Mouse (Mus musculus) limb, embryonic 10.5 days (tissue): ENCODE results near the gene Rgsl1. TPM values are rescaled to one million over a fixed set of nuclear protein-coding genes. Genes with fewer than 3 reads are reported as not detected.

Experiments used
- DNase-seq: peaks from one replicate; pipeline ENCODE4 v3.0.0-alpha.2; 2017; ENCODE audit warnings: low spot score
- H3K27ac ChIP-seq: fragments of 300-500 bp; sonication (generic); 2 replicates; pipeline ENCODE4 v1.5.1; 2016; ENCODE audit warnings: mild to moderate bottlenecking
- H3K27me3 ChIP-seq: fragments of 300-500 bp; sonication (generic); 2 replicates; pipeline ENCODE4 v1.6.1; 2016; ENCODE audit warnings: low read depth, mild to moderate bottlenecking; ENCODE audit not compliant: poor library complexity, severe bottlenecking
- H3K36me3 ChIP-seq: fragments of 300-500 bp; sonication (generic); 2 replicates; pipeline ENCODE4 v1.6.1; 2016; ENCODE audit warnings: mild to moderate bottlenecking, moderate library complexity
- H3K4me1 ChIP-seq: fragments of 300-500 bp; sonication (generic); 2 replicates; pipeline ENCODE4 v1.6.1; 2016
- H3K4me3 ChIP-seq: fragments of 300-500 bp; sonication (generic); 2 replicates; pipeline ENCODE4 v1.5.1; 2016; ENCODE audit warnings: mild to moderate bottlenecking, moderate library complexity
- H3K9me3 ChIP-seq: fragments of 300-500 bp; sonication (generic); replicated peaks from 2 replicates; pipeline ENCODE4 v1.6.1; 2016; ENCODE audit warnings: mild to moderate bottlenecking
- WGBS: fragments of 180-500 bp; shearing (Covaris S2); methylation state at CpG from one replicate; pipeline ENCODE4 v1.1.7; 2016; 5-methylcytosine and 5-hydroxymethylcytosine counted together
- polyA plus RNA-seq: library from polyadenylated mRNA; unstranded; fragments of >200 nt; fragmentation: Nextera tagmentation; extraction: Ambion mirVana; gene quantifications from 2 replicates; pipeline ENCODE4 v1.2.1, GENCODE M21; 2016

Gene Rgsl1
- polyA plus RNA-seq, 1 experiment from 2014 or later = not detected

DNA sequence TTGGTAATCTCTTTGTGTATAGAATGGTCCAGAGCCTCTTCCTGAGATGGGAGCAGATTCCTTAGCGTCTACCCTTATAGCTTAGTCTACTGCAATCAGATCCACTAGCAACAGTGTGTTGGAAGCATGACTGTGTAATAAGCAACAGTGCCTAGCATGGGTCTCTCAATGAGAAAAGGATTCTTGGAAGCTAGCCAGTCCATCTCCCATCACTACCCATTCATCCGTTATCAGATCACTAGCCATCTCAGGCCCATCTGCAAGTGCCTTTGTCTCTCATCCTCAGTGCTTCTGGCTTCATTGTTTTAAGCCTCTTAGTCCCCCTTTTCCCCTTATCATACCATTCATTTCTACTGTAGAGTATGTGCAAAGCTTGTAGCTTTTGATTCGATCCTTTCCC, 23.7 kb downstream of the Rgsl1 start:
- Histone ChIP-seq H3K9me3 (no peaks in the 10 kb centered on the region), H3K4me3 (no peak overlapping the region), H3K36me3 (no peaks in the 10 kb centered on the region), H3K27me3 (no peaks in the 10 kb centered on the region), H3K27ac (no peak overlapping the region), H3K4me1 (no peaks in the 10 kb centered on the region)
- DNase-seq = no peak
- WGBS = 85% methylated on average over 3 of the region's 3 CpGs

DNA sequence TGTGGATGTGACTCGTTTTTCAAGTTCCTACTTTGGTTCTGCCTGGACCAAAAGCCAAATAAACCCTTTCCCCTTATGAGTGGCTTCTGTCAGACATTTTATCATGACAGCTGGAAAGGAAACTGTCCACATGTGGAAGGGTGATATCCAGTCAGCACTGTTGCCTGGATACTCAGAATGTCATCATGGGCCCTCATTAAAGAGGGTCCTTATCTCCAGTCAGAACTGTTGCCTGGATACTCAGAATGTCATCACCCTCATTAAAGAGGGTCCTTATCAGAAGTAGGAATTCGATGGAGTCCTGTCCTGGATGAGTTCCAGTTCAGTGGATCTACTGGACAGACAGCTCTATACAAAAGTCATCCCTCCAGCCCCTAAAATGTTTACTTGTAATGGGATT, 29.7 kb downstream of the Rgsl1 start:
- WGBS = 64% methylated on average over 2 of the region's 2 CpGs
- Histone ChIP-seq H3K4me3 (no peak overlapping the region), H3K36me3 (no peaks in the 10 kb centered on the region), H3K27me3 (no peaks in the 10 kb centered on the region), H3K9me3 (no peaks in the 10 kb centered on the region), H3K27ac (no peak overlapping the region), H3K4me1 (no peaks in the 10 kb centered on the region)
- no peak for DNase-seq

DNA sequence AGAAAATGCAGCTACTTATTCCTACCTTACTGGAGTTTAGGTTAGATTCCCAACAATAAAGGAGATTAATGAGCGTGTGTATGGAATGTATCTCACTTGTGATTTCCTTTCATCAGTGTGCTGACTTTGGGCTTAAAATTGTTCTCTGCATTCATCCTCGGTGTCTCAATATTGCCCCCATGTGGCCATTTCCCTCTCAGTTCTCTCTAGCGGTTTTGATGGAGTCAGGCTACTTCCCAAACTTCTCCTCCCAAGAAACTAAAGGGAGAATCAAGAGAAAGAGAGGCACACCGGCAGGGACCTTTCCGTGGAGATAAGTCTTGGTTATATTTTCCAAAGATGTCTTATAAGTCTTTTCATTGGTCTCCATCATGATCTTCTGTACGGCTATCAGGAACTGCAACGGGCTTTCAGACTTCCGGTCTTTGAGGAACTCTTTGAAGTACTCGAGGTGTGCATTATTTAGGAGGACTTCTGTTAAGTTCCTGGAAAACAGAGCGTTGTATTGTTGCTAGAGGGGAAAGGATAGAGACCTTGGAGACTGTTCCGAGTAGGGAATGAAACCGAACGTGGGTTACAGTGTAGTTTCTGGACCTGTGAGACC, 36.5 kb downstream of the Rgsl1 start:
- whole genome bisulfite sequencing = 52% methylated on average over 13 of the region's 13 CpGs
- Histone ChIP-seq H3K36me3 (no peaks in the 10 kb centered on the region), H3K27me3 (no peaks in the 10 kb centered on the region), H3K4me1 (no peaks in the 10 kb centered on the region), H3K4me3 (no peak overlapping the region), H3K27ac (no peak overlapping the region), H3K9me3 (no peaks in the 10 kb centered on the region)
- peak; percentile 38 for DNase-seq

DNA sequence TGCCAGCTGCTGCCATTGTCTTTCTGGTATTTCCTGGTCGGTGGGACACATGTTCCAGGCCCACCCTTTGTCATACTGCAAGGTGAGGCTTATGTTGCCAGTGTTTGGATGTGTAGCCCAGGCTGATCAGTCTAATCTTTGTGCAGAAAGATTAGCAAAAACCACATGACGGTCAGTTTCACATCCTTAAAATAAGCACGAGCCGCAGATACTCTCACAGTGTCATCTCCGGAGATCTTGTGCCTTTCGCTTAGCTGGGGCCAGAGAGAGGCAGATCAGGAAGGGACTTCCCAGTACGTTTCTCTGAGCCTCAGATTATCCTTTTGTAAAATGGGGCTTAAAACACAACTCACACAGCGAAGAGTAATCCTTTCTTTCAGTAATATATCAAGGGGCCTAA, 40.4 kb downstream of the Rgsl1 start:
- Histone ChIP-seq H3K9me3 (no peaks in the 10 kb centered on the region), H3K27ac (no peak overlapping the region)

DNA sequence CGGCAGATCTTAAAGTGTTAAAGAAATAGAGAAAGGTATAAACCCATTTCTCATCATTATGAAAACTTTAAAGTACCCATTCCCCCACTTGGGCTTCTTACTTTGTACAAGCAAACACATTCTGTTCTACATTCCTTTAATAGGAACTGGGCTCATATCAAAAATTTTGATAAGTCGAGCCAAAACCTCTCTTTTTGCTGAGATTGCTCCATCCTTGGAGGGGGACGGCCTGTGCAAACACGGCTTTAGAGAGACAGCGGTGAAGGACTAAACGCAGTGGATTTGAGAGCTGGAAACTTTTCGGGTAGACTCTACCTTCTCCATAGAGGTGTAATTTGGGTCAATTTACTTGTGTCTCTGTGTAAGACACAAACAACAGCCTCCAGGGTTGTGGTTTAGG, 41.3 kb downstream of the Rgsl1 start:
- Histone ChIP-seq H3K4me3 (no peak overlapping the region), H3K9me3 (no peaks in the 10 kb centered on the region), H3K27me3 (no peaks in the 10 kb centered on the region), H3K4me1 (no peaks in the 10 kb centered on the region), H3K27ac (no peak overlapping the region), H3K36me3 (no peaks in the 10 kb centered on the region)
- DNase-seq = no peak
- 91% methylated on average over 7 of the region's 7 CpGs for WGBS

More for the DNA sequence above, 40.4 kb downstream of the Rgsl1 start:
- Histone ChIP-seq H3K27me3 (no peaks in the 10 kb centered on the region), H3K4me1 (no peaks in the 10 kb centered on the region), H3K36me3 (no peaks in the 10 kb centered on the region), H3K4me3 (no peak overlapping the region)
- WGBS = 88% methylated on average over 8 of the region's 8 CpGs
- DNase-seq = no peak

DNA sequence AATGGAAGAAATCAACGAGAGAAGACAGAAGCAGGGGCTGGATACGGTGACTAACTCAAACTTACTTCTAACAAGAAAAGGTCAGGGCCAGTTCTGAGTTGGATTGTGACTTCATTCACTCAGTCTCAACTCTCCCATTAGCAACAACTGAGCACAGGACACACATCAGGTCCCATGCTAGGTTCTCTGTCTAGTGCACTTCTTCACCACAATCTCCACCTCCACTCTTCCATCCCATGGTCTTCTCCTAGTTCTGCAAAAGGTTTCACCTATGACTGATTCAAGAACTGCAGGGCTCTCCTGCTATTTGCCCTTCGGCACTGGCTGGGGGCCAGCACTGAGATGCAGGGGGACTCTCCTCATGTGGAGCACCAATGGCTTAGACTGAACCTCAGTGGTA, 49.7 kb downstream of the Rgsl1 start:
- no peak for DNase-seq
- Histone ChIP-seq H3K27me3 (no peaks in the 10 kb centered on the region), H3K9me3 (no peaks in the 10 kb centered on the region), H3K4me3 (no peak overlapping the region), H3K36me3 (no peaks in the 10 kb centered on the region), H3K4me1 (no peaks in the 10 kb centered on the region), H3K27ac (no peak overlapping the region)
- 89% methylated on average over 3 of the region's 3 CpGs for WGBS

DNA sequence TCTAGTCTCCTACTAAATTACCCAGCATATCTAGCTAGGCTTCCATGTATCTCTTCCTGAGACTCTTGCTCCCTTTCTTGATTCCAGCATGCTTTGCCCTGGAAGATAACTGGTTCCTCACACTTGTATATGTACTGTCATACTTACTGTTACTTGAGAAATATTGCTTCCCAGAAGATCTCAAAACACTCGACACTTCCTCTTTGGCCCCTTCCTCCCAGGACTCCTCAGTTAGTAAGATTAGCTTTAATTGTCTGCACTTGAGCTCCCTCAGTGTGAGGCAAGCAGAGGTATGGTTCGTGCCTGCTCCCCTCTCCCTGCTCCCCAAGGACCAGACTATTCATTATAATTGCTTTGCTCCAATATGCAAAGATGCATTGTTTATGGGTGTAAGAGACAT, 53.2 kb downstream of the Rgsl1 start:
- 74% methylated on average over 2 of the region's 2 CpGs for WGBS

DNA sequence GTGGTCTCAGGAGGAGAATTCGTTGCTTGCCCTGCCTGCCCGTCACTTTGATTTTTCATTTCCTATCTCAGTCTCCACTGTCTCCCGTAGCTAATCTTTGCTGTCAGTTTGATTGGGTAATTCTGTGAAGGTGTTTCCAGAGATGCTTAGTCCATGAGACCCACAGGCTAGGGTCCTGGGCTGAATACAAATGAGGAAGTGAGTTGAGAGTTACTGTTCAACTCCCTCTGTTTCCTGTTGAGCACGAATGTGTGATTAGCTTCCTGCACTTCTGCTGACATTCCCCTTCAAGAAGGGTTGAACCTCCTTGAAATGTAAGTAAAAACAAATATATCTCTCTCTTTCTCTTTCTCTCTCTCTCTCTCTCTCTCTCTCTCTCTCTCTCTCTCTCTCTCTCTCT, 58.3 kb downstream of the Rgsl1 start:
- Histone ChIP-seq H3K9me3 (no peaks in the 10 kb centered on the region), H3K4me3 (no peak overlapping the region)
- WGBS = 75% methylated on average over 4 of the region's 4 CpGs

More for the DNA sequence above, 53.2 kb downstream of the Rgsl1 start:
- Histone ChIP-seq H3K4me1 (no peaks in the 10 kb centered on the region), H3K9me3 (no peaks in the 10 kb centered on the region), H3K4me3 (no peak overlapping the region), H3K27ac (no peak overlapping the region), H3K27me3 (no peaks in the 10 kb centered on the region), H3K36me3 (no peaks in the 10 kb centered on the region)
- no peak for DNase-seq

DNA sequence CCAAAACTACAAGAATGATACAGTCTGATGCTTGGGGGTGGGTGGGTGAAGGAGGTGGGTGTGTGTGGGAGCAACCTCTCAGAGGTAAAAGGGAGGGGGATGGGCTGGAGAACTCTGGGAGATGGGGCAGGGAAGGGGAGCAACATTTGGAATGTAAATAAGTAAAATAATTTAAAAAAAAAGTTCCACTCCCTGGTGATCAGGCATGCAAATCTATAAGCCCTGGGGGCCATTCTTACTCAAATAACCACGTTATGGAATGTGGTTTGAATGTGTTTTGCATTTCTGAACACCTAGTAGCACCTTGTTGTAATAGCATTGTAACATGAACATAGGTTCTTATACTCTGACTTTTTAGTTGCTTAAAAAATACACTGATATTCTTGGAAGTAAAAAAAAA, 60.6 kb downstream of the Rgsl1 start:
- Histone ChIP-seq H3K27ac (no peak overlapping the region), H3K27me3 (no peaks in the 10 kb centered on the region), H3K4me1 (no peaks in the 10 kb centered on the region), H3K36me3 (no peaks in the 10 kb centered on the region), H3K4me3 (no peak overlapping the region), H3K9me3 (no peaks in the 10 kb centered on the region)
- no peak for DNase-seq
- 47% methylated on average over 1 of the region's 1 CpGs for WGBS

More for the DNA sequence above, 58.3 kb downstream of the Rgsl1 start:
- no peaks in the 10 kb centered on the region for H3K27me3 ChIP-seq
- H3K4me1 ChIP-seq = no peaks in the 10 kb centered on the region
- no peaks in the 10 kb centered on the region for H3K36me3 ChIP-seq
- DNase-seq = no peak
- no peak overlapping the region for H3K27ac ChIP-seq

DNA sequence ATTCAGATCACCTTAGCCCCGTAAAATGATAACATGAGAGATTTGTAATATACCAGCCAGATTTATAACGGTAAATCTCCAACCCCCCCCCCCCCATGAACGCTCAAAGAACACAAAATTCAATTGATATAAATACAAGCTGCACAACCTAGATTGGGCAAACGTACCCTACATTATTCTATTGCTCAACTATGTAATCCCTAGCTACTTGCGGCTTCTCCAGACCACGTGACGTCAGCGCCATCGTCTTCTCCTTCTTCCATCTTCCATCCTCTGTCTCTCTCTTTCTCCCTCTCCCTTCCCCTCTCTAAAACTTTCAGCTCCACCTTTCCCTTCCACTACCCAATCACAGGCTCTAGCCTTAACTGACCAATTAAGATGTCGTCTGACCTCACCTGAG, 65.7 kb downstream of the Rgsl1 start:
- 85% methylated on average over 10 of the region's 10 CpGs for WGBS
- no peak overlapping the region for H3K4me3 ChIP-seq
- no peak overlapping the region for H3K27ac ChIP-seq
- H3K9me3 ChIP-seq = no peaks in the 10 kb centered on the region
- H3K4me1 ChIP-seq = no peaks in the 10 kb centered on the region
- no peaks in the 10 kb centered on the region for H3K27me3 ChIP-seq
- DNase-seq = no peak
- no peaks in the 10 kb centered on the region for H3K36me3 ChIP-seq

DNA sequence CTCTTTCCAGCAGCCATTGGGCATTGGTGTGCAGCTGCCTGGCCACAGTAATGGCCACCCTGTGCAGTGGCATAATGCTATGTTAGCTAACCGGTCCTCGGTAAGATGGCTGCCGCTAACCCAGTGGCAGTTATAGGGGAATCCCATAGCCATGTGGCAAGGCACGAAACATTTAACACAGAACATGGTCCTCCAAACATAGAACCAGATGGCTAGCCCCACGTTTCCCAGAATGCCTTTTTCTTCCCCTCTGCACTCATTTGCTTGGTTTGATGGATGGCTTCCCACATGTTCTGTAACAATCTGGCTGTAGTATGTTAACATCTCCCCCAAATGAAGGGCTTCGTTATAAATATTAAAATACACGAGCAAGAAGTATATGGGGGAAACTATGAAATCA, 67.7 kb downstream of the Rgsl1 start:
- Histone ChIP-seq H3K27me3 (no peaks in the 10 kb centered on the region), H3K27ac (no peak overlapping the region), H3K36me3 (no peaks in the 10 kb centered on the region), H3K4me3 (no peak overlapping the region), H3K9me3 (no peaks in the 10 kb centered on the region), H3K4me1 (no peaks in the 10 kb centered on the region)
- WGBS = 90% methylated on average over 7 of the region's 7 CpGs
- no peak for DNase-seq

DNA sequence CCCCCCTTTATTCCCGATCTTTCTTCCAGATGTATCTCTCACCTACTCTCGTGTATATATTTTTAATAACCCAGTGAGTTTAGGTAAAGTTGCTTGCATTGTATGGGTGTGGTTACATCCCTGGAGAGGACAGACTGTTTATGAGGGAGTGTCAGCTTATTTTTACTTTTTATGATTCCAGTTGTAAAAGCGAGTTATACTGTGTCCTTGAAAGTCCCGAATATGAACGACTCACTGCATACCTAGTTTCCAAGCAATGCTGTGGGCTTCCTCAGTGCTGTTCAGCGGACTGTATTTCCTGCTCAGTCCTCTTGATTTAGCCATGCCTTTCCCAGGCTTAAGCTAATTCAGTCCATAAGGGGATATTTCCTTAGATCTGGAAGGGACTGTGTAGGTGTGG, 68.8 kb downstream of the Rgsl1 start:
- no peak for DNase-seq
- H3K27ac ChIP-seq = no peak overlapping the region

DNA sequence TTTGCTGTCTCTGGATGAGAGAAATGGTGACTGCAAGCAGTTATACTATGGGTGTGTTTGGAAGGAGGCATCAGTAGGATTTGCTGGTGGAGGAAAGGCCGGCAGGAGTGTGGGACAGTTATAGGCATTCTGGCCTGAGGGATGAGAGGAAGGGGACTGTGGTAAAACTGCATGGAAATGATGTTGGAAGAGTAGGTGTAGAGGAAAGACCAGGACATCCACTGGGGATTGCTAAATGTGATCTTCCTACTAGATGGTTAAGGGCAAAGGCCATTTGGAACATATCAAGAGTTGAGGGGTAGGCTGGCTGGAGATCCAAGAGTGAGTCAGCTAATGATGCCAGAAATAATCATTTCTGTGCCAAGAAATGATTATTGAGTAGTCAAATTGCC, 73.2 kb downstream of the Rgsl1 start:
- no peaks in the 10 kb centered on the region for H3K4me1 ChIP-seq
- H3K36me3 ChIP-seq = no peaks in the 10 kb centered on the region
- no peaks in the 10 kb centered on the region for H3K27me3 ChIP-seq
- 93% methylated on average over 1 of the region's 1 CpGs for WGBS
- no peaks in the 10 kb centered on the region for H3K9me3 ChIP-seq
- DNase-seq = no peak
- H3K4me3 ChIP-seq = no peak overlapping the region
- no peak overlapping the region for H3K27ac ChIP-seq

More for the DNA sequence above, 68.8 kb downstream of the Rgsl1 start:
- no peaks in the 10 kb centered on the region for H3K9me3 ChIP-seq
- H3K4me1 ChIP-seq = no peaks in the 10 kb centered on the region
- no peaks in the 10 kb centered on the region for H3K27me3 ChIP-seq
- H3K4me3 ChIP-seq = no peak overlapping the region
- 91% methylated on average over 6 of the region's 6 CpGs for WGBS
- no peaks in the 10 kb centered on the region for H3K36me3 ChIP-seq
